Mouse (Mus musculus): Measurements from ENCODE around the gene Sirt6. TPM values are rescaled to one million over a fixed set of nuclear protein-coding genes. Genes with fewer than 3 reads are reported as not detected.
A peak's percentile ranks its signal among the peaks of the same experiment; 100 is the strongest.

Gene Sirt6
- polyA plus RNA-seq, 1 experiment from 2014 or later, result 15.1 TPM

GRCm38 (mm10) chr10:81633253-81634099 lies 5.9 kb upstream of the Sirt6 start:
- Histone ChIP-seq H3K9ac (ENCODE audit: low read length) (peak overlapping the region; percentile 58), H3K27ac (replicated peaks) (peak overlapping the region; percentile 56; the same call in 1 of the 2 replicates), H3K9me3 (ENCODE audit: control insufficient read depth, low read length) (no peaks in the 10 kb centered on the region), H3K4me3 (ENCODE audit: low read depth, low read length) (peak overlapping the region; percentile 45), H3K36me3 (ENCODE audit: control insufficient read depth, insufficient read depth, low read length) (no peaks in the 10 kb centered on the region), H3K4me2 (replicated peaks; ENCODE audit: low read depth) (peak overlapping the region; percentile 73), H3K4me1 (replicated peaks; ENCODE audit: control insufficient read depth, insufficient read depth) (peaks cover 4% of the 10 kb centered on the region; the same call in 1 of the 2 replicates), H3K27me3 (ENCODE audit: control insufficient read depth, insufficient read depth, low read length) (no peaks in the 10 kb centered on the region)
- TF ChIP-seq EP300 (optimal IDR thresholded peaks at IDR 0.05), result no peak
- 0 out of 2 replicates have a peak, but pooled peaks have one; percentile 21 for TF ChIP-seq CTCF (IDR thresholded peaks at IDR 0.05; ENCODE audit: low read depth)
- 3% methylated on average over 35 of the region's 37 CpGs for WGBS
- DNase-seq (ENCODE audit: low spot score) (peak; percentile 91), ATAC-seq (ENCODE audit: low FRiP score, low TSS enrichment) (peak; percentile 95)

DNA sequence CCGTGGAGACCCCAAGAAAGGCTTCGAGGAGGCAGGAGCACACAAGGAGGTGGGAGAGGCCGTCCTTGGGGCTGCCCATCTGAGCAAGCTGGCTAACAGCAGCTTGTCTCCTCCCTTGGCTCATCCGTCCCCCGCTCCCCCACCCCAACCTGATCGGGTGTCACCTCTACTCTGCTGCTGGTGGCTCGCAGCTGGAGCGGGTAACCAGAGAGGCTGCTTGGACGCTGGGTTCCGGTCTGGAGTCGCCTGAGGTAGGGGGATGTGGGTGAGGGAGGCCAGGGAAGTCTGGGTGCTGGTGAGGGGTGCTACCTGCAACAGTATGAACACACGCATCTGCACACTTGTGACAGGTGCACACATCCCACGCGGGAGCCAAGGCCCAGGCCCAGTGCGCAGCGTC lies 793 bp upstream of the Sirt6 start, which contains the start of gene Ankrd24:
Gene Ankrd24, plus strand, starts transcription at position 151 of the 400 bp plus-strand sequence.
- ATAC-seq (ENCODE audit: low FRiP score, low TSS enrichment) (no peak), DNase-seq (ENCODE audit: low spot score) (no peak)
- H3K27me3 ChIP-seq (ENCODE audit: control insufficient read depth, insufficient read depth, low read length), result no peaks in the 10 kb centered on the region
- peaks cover 6% of the 10 kb centered on the region for H3K4me1 ChIP-seq (replicated peaks; ENCODE audit: control insufficient read depth, insufficient read depth)
- peak within 1 kb of the TSS; percentile 76 for H3K4me3 ChIP-seq (ENCODE audit: low read depth, low read length)
- H3K4me2 ChIP-seq (replicated peaks; ENCODE audit: low read depth), result peak within 1 kb of the TSS; percentile 81
- H3K27ac ChIP-seq (replicated peaks), result peak within 1 kb of the TSS; percentile 86
- WGBS, result 79% methylated on average over 16 of the region's 16 CpGs
- no peaks in the 10 kb centered on the region for H3K9me3 ChIP-seq (ENCODE audit: control insufficient read depth, low read length)
- peak within 1 kb of the TSS; percentile 80 for H3K9ac ChIP-seq (ENCODE audit: low read length)
- no peak for TF ChIP-seq CTCF (IDR thresholded peaks at IDR 0.05; ENCODE audit: low read depth)
- no peak for TF ChIP-seq EP300 (optimal IDR thresholded peaks at IDR 0.05)
- H3K36me3 ChIP-seq (ENCODE audit: control insufficient read depth, insufficient read depth, low read length), result no peaks in the 10 kb centered on the region

GRCm38 (mm10) chr10:81627836-81628220 lies 231 bp upstream of the Sirt6 start:
- Histone ChIP-seq H3K9me3 (ENCODE audit: control insufficient read depth, low read length) (no peaks in the 10 kb centered on the region), H3K27me3 (ENCODE audit: control insufficient read depth, insufficient read depth, low read length) (no peaks in the 10 kb centered on the region), H3K4me2 (replicated peaks; ENCODE audit: low read depth) (peak overlapping the region; percentile 81), H3K4me1 (replicated peaks; ENCODE audit: control insufficient read depth, insufficient read depth) (peaks cover 6% of the 10 kb centered on the region), H3K27ac (replicated peaks) (peak overlapping the region; percentile 86), H3K4me3 (ENCODE audit: low read depth, low read length) (peak overlapping the region; percentile 76), H3K9ac (ENCODE audit: low read length) (peak overlapping the region; percentile 61), H3K36me3 (ENCODE audit: control insufficient read depth, insufficient read depth, low read length) (peaks cover under 1% of the 10 kb centered on the region; the same call in 1 of the 2 replicates)
- WGBS, result 41% methylated on average over 7 of the region's 7 CpGs
- peak; percentile 25 for ATAC-seq (ENCODE audit: low FRiP score, low TSS enrichment)
- TF ChIP-seq EP300 (optimal IDR thresholded peaks at IDR 0.05) (no peak), CTCF (IDR thresholded peaks at IDR 0.05; ENCODE audit: low read depth) (no peak)
- no peak for DNase-seq (ENCODE audit: low spot score)

- Histone ChIP-seq H3K4me1 (replicated peaks; ENCODE audit: control insufficient read depth, insufficient read depth) (peaks cover 6% of the 10 kb centered on the region), H3K27me3 (ENCODE audit: control insufficient read depth, insufficient read depth, low read length) (no peaks in the 10 kb centered on the region), H3K36me3 (ENCODE audit: control insufficient read depth, insufficient read depth, low read length) (peaks cover 8% of the 10 kb centered on the region), H3K9ac (ENCODE audit: low read length) (peak overlapping the region; percentile 80; the same call in 1 of the 2 replicates), H3K4me2 (replicated peaks; ENCODE audit: low read depth) (peak overlapping the region; percentile 81), H3K9me3 (ENCODE audit: control insufficient read depth, low read length) (no peaks in the 10 kb centered on the region), H3K27ac (replicated peaks) (peak overlapping the region; percentile 86), H3K4me3 (ENCODE audit: low read depth, low read length) (peak overlapping the region; percentile 76)
- TF ChIP-seq EP300 (optimal IDR thresholded peaks at IDR 0.05), result no peak
- no peak for TF ChIP-seq CTCF (IDR thresholded peaks at IDR 0.05; ENCODE audit: low read depth)
- ATAC-seq (ENCODE audit: low FRiP score, low TSS enrichment), result 0 out of 2 replicates have a peak, but pooled peaks have one; percentile 1
- no peak for DNase-seq (ENCODE audit: low spot score)
- 87% methylated on average over 22 of the region's 22 CpGs for WGBS
Observed at GRCm38 (mm10) chr10:81626101-81626993, 1.2 kb downstream of the Sirt6 start.

- Histone ChIP-seq H3K27me3 (ENCODE audit: control insufficient read depth, insufficient read depth, low read length) (no peaks in the 10 kb centered on the region), H3K9ac (ENCODE audit: low read length) (no peak overlapping the region), H3K4me3 (ENCODE audit: low read depth, low read length) (no peak overlapping the region), H3K9me3 (ENCODE audit: control insufficient read depth, low read length) (no peaks in the 10 kb centered on the region), H3K36me3 (ENCODE audit: control insufficient read depth, insufficient read depth, low read length) (peaks cover 8% of the 10 kb centered on the region), H3K27ac (replicated peaks) (no peak overlapping the region), H3K4me2 (replicated peaks; ENCODE audit: low read depth) (no peak overlapping the region), H3K4me1 (replicated peaks; ENCODE audit: control insufficient read depth, insufficient read depth) (peaks cover 6% of the 10 kb centered on the region)
- ATAC-seq (ENCODE audit: low FRiP score, low TSS enrichment), result no peak
- DNase-seq (ENCODE audit: low spot score), result peak; percentile 49
- 57% methylated on average over 8 of the region's 8 CpGs for WGBS
- TF ChIP-seq CTCF (IDR thresholded peaks at IDR 0.05; ENCODE audit: low read depth), result no peak
- no peak for TF ChIP-seq EP300 (optimal IDR thresholded peaks at IDR 0.05)
Observed at GRCm38 (mm10) chr10:81623441-81623840, 4.2 kb downstream of the Sirt6 start.

All from stomach, postnatal 0 days (tissue).